Mouse (Mus musculus) CH12.LX (cell line): ENCODE measurements at regions not wholly inside any gene's neighbourhood (a gene's known extent, or its start where the extent isn't known, plus 50 kb on each side); places are given as distances from the start of the nearest gene placed in this dataset.

Source experiments
- CTCF ChIP-seq, 2 experiments: IDR thresholded peaks in 1 of 2; conservative IDR thresholded peaks in 1 of 2; 2 replicates each; pipeline ENCODE4 v1.5.1; 2011 to 2012; ENCODE audit warnings: low read depth in 2 of 2, low read length in 2 of 2, improper control_type of control experiment in 1 of 2, inconsistent platforms in 1 of 2, mild to moderate bottlenecking in 1 of 2, moderate library complexity in 1 of 2
- PAX5 ChIP-seq: IDR thresholded peaks from 2 replicates; pipeline ENCODE4 v1.6.1; 2012; ENCODE audit warnings: low read length, inconsistent platforms, mixed read lengths
- ZNF384 ChIP-seq: IDR thresholded peaks from 2 replicates; pipeline ENCODE4 v1.6.1; 2012; ENCODE audit warnings: low read depth, low read length, improper control_type of control experiment, inconsistent platforms

- TF ChIP-seq CTCF (conservative IDR thresholded peaks at IDR 0.05 in 1 of 2, IDR thresholded peaks at IDR 0.05 in 1 of 2; ENCODE audit: low read depth in 2 of 2, low read length in 2 of 2) (no peak), PAX5 (no peak), ZNF384 (no peak)
These were observed 58.5 kb downstream of the Olig3 start for GRCm38 (mm10) chr10:19414834-19415233.
